Mouse (Mus musculus) kidney, adult 2 months (tissue): ENCODE results near the gene Mettl14.

ENCODE experiments used
- CTCF ChIP-seq: fragments of 200-500 bp; conservative IDR thresholded peaks from 2 replicates; pipeline ENCODE4 v1.5.1; 2011; ENCODE audit warnings: low read depth, mild to moderate bottlenecking, control low read depth, low read length, moderate library complexity, mixed read lengths; ENCODE audit not compliant: insufficient read depth, insufficient read length
- POLR2A ChIP-seq: fragments of 200-500 bp; IDR thresholded peaks from one replicate; pipeline ENCODE4 v1.6.1; 2011; ENCODE audit warnings: low read depth, low read length, control low read depth

DNA sequence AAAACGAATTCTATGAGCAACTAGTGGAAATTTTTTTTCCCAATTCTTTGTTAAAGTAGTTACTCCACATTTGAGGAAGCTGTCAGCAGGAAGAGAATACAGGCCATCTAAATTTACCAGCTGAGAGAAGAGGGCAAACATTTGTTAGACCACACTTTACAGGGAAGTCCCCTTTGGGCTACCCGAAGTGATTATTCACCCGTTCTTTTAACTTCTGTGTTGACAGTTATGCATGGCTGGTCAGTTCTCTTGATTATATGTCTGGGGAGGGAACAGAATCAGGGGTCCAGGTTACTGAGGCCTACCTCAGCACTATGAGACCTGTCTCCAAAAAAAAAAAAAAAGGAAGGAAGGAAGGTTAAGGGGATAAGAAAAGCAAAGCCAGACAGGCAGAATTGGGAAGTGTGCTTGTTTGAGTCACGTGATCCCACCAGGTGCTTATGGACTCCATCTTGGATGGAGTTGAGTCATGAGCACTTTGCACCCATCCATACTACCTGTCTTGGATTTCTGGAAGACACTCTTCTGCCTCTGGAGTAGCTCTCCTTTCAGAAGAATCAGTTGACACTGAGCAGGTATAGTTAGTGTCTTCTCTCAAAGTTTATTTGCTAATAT is 29.4 kb downstream of the Mettl14 start:
- TF ChIP-seq CTCF (no peak), POLR2A (no peak)
